Mouse (Mus musculus): ENCODE measurements around the gene Bax. TPM values are rescaled to one million over a fixed set of nuclear protein-coding genes. Genes with fewer than 3 reads are reported as not detected.
"Not testable (repeated sequence)": the region's sequence is repeated elsewhere in the genome, so short reads cannot be mapped to it uniquely, and the experiment has no call there.

The Bax gene
- 24.6 and 25.0 TPM in 2 replicates for total RNA-seq (2015)
- total RNA-seq (2017), result 31.8 and 37.4 TPM in 2 replicates

DNA sequence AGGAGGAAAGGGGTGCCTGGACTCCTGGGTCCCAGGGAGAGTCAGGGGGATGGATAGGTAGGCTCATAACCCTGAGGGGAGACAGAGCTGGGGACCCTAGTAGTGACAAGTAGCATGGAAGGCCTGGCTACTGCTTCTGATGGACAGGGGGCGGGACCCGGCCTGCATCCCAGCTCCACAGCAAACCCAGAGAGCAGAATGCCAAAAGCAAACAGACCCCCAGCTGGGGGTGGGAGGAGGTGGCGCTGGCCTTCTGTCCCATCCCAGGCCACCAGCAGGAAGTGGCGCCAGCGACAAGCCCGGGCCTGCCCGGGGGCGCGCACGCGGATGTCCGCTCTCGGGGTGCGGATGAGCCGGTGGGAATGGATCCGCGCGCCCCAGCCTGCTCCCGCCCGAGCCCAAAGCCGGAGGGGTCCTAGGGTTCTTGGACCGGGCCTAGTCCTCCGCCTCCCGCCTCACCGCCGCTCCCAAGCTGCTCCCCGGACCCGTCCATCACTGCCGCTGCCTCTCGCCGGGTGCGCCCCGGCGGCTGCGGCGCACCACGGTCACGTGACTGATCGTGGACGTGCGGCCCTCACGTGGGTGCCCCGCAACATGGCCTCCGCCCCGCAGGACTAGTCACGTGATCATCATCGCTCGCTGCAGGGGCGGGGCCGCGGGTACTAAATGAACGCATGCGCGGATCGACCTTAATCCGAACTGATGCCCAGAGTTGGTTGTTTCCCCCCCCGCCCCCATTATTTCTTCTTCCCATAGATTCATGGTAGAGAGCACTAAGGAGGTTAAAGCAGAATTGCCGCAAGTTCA lies at the start of gene Bax:
Bax (minus strand) TSS at position 616 of the 807 bp plus-strand sequence.
- peak; percentile 92 for ATAC-seq (ENCODE audit: poor library complexity, severe bottlenecking)

DNA sequence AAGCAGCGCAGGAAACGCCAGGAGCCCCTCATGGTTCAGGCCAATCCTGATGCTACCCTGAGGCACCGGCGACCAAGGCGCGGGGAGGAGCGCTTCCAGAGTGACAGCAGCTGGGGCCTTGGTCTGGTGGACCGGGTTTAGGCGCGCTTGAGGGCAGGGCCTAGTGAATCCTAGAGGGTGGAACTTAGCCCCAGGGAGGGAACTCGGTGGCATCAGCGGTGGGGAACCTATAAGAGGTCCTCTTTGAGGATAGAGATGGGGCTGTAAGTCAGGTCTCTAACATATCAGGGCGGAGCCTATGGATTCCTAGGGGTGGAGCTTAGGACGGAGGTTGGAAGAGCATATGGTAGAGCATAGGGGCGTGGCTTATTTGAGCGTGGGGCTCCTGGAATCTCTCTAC lies 48.7 kb upstream of the Bax start:
- ATAC-seq (ENCODE audit: poor library complexity, severe bottlenecking), result no peak

DNA sequence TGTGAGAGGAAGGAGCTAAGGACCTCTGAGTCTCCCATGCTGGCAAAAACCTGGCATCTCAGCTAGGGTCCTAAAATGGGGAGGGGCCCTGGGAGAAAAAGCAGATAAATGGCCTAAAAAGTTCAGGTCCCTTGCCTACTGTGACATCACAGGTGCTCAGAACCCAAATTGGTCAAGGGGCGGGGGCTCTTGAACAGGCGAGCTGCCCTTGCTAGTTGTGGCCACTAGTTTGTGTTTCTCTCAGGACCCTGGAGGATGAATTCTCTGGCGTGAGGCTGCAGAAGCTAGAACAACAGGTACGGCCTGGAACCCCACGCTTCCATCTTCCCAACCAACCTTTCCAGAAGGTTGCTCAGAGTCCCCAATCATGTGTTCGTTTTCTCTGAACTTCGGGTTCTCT lies 47.7 kb upstream of the Bax start:
- ATAC-seq (ENCODE audit: poor library complexity, severe bottlenecking), result no peak

DNA sequence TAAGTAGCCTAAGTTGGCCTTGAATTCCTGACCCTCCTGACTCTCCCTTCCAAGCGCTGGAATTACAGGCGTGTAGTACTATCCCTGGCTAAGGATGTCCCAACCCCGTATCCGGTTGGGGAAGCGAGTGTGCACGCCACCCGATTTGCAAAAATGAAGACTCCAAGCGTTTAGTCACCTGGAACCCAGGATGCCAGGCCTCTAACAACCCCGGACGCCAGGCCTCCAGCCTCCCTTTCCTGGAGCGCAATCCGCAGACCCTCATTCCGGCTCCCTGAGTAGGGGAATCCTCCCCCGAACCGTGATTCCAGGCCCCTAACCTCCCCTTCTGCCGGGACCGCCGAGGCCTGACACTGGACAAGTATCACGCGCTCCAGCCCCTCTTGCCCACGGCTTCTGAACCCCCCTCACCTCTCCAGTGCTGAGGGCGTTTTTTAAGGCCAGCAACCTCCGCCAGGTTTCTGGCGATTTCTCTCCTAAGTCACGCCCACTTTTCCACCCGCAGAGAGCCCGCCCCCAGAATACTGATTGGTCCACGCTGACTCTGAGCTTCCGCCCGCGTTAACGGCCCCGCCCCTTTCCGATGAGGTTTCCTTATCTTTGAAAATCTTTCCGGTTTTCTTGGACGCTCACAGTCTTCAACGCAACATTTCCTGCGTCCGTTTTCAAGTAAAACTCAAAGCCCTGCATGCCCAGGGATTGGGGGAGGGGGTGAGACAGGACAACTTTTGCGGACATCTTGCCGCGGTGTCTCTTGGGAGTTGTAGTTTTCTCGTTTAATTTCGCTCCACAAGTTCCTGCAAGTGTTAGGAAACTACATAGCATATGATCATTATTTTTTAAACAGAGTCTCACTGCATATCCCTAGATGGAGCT lies 43.5 kb upstream of the Bax start, which contains the start of gene Nucb1:
Nucb1 (minus strand) TSS at position 495 of the 876 bp plus-strand sequence.
- ATAC-seq (ENCODE audit: poor library complexity, severe bottlenecking), result peak; percentile 95

DNA sequence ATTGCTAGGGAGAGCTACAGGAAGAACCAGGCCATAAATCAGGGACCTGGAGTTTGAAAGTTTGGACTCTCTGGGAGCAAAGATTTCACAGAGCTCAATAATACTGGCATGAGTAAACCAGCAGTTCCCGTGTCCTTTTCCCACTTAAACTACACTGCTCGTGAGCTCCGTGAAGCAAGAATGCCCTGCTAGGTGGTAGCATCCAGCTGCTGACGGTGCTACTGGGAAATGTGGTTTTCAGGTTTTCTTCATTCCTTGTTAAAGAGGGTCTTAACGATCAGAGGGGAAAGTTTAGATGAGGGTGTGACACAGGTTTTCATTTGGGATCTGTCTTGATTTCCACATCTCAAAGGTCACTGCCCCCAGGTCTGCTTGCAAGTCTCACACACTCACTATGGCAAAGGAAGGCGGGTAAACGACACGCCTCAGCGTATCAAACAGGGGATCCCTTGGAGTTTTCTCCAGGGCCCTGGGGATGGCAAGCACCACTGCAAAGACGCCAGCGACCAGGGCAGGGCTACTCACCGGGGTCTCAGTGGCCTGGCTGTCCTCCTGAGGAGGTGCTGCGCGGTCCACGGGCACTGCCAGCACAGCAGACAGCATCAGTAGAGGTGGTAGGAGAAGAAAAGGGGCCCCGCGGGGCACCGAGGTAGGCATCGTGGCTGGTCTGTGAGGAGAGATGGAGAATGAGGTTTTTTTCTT lies 42.6 kb upstream of the Bax start:
- ATAC-seq (ENCODE audit: poor library complexity, severe bottlenecking), result 0 out of 2 replicates have a peak, but pooled peaks have one; percentile 4

DNA sequence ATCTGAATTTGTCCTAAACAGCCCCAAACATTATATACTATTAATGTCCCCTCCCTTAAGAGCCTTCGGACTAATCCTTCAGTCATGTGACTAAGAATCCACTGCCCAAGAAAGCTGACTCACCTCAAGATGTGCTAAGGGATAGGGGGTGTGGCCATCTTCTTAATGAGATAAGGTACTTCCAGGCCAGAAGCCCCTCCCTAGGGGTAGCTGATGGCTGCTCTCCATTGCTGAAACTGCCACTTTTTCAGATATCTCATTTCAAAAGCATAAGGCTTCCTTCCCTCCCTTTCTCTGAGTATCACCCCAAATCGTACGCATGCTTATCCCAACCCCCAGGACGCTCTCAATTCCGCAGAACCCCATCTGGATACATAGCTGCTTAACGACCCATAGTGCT lies 41.9 kb upstream of the Bax start:
- ATAC-seq (ENCODE audit: poor library complexity, severe bottlenecking), result peak; percentile 20; the same call in 1 of the 2 replicates

DNA sequence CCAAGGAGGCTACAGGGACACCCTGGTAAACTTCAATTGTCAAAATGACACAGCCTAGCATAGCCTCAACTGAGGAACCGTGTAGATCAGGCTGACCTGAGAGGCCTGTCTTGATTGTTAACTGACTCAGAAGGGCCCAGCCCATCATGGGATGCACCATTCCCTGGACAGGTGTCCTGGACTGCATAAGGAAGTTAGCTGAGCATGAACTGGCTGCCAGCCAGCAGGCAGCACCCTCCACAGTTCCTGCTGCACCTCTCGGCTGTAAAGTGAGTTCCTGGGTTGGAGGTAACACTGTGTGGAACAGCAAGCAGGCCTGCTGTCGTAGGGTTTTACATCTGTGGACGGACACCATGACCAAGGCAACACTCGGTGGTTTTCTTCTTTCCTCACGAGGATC lies 40.9 kb upstream of the Bax start:
- ATAC-seq (ENCODE audit: poor library complexity, severe bottlenecking), result no peak

DNA sequence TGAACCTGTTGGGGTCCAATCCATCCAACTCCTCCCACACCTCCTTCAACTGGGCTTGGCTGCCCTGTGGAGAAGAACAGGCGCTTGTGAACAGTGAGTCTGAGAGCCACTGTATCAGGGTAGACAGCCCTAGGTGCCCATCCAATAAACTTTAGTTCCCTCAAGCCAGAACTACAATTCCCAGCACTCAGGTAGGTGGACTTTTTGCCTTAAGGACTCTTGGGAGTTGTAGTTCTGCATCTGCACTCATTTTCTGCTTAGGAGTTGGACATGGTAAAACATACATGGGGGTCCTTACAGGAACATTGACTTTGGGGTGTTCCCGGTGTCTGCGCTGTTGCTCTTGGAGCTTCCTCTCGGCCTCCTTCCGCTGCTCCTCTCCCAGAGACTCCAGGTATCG lies 31.7 kb upstream of the Bax start:
- no peak for ATAC-seq (ENCODE audit: poor library complexity, severe bottlenecking)

DNA sequence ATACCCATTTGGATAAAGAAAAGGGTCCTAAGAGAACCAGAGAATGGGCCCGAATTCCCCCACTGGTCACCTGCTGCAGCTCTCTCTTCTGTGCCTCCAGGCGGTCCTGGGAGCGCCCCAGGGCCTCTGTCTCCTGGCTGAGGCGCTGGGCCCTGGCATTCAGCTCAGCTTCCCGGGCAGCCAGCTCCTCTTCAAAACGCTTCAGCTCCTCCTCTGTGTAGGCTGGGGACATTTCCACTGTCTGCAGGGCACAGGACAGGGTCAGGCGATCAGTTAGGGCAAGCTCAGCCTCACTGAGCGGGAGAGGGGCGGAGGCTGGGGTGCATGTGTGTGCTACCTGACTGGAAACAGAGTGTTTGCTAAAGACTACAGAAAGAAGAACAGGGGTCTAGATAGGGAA lies 27.9 kb upstream of the Bax start:
- no peak for ATAC-seq (ENCODE audit: poor library complexity, severe bottlenecking)

DNA sequence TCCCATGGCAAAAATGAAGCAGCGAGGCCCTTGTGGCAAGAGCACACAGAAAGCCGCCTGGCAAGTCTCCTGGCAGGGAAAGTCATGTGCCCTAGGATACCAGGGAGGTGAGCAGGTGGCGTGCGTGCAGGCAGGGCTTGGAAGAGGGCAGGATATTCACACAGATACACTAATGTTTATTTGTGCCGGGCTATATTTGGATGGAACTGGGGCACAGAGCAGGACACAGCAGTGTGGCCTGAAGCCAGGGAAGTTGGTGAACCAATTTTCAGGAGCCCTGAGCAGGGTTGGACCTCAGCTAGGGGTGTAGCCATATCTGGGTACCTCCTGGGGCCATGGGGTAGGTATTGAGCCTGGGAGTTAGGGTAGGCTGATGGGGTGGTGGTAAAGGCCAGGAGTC lies 26.3 kb upstream of the Bax start:
- no peak for ATAC-seq (ENCODE audit: poor library complexity, severe bottlenecking)

DNA sequence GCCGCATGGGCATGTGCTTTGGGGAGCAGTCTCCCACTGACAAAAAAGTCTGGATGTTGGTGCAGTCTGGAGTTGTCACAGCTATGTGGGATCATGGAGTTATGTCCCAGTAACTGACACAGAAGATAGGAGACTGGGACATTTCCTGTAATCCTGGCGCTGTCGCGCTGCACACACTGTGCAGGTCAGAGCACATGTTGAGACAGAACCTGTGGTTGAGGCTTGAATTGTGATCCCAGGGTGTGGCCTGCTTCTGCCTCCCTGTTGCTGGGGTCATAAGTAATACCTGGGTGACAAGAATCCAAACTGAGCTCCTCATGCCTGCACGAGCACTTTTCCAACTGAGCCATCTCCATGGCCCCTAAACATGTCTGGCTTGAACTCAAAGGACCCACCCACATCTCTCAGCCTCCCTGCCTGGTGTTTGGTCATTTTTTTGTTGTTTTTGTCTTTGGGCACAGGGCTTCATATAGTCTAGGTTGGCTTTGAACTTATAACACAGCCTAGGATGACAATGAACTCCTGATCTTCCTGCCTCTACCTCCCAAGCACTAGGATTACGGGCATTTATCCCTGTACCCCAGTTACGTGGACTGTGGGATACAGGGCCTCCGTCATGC lies 25.6 kb upstream of the Bax start:
- ATAC-seq (ENCODE audit: poor library complexity, severe bottlenecking), result no peak

DNA sequence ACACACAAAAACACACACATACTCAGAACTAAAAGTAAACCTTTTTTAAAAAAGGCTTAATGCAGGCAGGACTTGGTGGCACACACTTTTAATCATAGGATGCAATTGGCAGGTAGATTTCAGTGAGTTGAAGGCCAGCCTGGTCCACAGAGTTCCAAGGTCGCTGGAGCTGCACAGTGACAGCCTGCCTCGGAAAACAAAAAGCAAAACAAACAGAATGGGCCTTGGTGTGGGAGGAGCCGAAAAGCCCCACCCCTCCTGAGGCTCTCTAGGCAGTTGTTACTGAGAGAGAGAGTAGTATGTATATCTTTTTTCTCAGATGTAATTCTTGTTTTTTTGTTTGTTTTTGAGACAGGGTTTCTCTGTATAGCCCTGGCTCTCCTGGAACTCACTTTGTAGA lies 24.6 kb upstream of the Bax start:
- ATAC-seq (ENCODE audit: poor library complexity, severe bottlenecking), result no peak

DNA sequence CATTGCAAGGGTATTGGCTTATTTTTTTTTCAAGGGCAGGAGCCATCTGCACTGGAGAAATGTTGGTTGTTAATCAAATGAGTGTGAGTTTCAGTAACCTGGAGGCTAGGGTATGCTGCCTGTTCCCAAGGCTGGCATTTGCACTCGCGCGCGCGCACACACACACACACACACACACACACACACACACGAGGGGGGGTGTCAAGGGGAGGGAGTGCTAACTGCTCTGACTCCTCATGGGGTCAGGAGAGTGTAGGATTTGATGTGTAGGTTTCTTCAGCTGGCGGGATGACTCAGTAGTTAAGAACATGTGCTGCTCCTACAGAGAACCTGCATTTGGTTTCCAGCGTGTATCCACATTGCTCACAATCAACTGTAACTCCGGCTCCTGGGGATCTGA lies 24.1 kb upstream of the Bax start:
- no peak for ATAC-seq (ENCODE audit: poor library complexity, severe bottlenecking)

DNA sequence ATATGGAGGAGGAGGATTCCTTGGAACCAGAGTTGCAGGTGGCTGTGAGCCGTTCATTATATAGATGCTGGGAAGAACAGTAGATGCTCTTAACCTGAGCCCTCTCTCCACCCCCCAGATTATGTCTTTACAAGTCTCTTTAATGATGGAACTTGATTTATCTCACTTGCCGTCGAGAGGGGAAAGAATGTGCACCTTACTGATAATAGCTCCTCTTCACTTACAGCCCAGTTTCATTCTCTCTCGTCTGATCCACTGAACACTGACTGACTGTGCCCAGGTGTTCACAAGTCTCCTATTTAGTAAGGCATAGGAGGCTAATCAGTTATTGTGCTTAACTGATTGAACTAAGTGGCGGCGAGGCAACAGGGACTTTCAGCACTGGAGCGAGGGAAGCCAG lies 22.9 kb upstream of the Bax start:
- no peak for ATAC-seq (ENCODE audit: poor library complexity, severe bottlenecking)

DNA sequence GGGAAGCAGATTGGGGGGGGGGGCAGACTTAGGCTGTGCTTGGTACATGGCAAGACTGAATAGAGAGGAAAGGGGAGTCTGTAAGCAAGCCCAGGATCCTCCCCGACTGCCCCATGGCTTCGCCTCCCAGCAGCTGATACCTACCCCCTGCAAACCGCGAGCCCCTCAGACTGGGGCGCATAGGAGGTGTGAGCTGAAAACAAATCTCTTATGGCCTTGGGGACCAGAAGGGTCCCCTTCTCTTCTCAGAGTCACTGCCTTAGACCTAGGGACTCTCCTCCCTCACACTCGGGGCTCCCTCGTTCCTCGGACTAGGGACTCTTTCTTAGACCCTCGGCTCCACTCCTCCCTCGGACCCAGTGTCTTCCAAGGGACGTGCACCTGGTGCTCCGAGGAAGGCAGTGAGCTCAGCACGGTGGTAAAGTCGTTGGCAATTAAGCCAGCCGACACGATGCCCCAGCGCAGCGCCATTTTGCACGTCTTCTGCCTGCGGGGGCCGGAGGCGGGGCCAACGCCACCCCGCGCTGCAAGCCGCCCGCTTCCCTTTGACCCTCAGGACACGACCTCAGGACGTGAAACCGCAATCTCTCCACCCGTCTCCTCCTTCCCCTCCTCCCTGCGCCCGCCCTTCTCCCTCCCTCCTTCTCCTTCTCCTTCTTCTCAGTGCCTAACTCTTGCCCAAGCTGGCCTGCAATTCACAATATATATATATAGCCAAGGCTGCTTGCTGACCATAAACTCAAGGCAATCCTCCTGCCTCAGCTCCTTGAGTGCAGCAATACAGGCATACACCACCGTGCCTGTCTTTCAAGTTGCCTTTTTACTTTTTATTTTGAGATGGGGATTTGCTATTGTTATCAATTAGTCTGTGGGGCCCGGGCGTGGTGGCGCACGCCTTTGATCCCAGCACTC lies 21.9 kb upstream of the Bax start, which contains the start of gene Dhdh:
Dhdh (minus strand) TSS at position 513 of the 912 bp plus-strand sequence.
- peak; percentile 99 for ATAC-seq (ENCODE audit: poor library complexity, severe bottlenecking)

DNA sequence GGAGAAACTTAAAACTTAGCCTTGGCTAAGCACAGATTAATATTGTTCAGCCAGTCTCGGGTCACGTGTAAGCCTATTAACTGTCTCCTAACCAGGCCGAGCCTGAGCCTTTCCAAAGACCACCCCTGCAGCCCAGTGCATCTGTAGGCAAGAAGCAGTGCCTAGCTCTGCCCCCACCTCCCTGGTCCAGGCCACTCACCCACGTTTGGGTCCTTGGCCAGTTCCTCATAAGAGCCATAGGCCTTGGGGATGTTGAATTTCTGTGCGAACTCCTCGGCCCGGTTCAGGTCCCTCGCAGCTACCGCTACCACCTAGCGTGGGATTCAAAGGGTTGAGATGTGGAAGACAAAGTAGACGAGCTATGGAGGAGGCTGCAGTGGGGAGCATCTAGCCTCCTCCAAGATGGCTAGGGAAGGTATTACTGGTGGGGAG lies 21.2 kb upstream of the Bax start:
- no peak for ATAC-seq (ENCODE audit: poor library complexity, severe bottlenecking)

DNA sequence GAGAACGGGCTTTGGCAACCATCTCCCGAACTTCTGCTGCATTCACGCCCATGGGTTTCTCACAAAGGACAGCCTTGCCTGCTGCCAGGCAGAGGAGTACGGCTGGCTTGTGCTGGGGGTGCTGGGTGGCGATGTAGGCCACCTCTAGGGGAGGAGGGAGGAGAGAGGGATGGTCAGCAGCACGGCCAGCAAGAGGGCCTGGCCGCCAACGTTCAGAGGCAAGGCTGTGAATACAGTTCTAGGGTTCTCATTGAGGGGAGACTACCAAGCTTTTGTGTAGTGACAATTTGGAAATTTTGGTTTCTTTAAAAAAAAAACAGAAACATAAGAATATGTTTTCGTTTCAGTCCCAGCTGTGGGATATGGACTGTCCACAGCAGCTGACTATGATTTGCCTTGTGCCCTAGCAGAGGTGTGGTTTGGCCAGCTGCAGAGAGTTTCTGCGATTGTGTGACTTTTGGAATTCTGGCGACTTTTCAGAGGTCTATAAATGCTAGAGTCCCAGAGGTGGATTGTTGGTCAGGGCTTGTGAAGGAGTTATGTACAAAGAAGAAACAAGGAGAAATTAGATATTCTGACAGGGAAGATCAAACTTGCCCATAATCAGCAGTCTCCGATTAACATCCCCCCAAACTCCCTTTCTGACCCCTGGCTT lies 20.2 kb upstream of the Bax start, which contains the start of gene Gm45808:
Gm45808 (minus strand) TSS at position 51 of the 655 bp plus-strand sequence.
- no peak for ATAC-seq (ENCODE audit: poor library complexity, severe bottlenecking)

DNA sequence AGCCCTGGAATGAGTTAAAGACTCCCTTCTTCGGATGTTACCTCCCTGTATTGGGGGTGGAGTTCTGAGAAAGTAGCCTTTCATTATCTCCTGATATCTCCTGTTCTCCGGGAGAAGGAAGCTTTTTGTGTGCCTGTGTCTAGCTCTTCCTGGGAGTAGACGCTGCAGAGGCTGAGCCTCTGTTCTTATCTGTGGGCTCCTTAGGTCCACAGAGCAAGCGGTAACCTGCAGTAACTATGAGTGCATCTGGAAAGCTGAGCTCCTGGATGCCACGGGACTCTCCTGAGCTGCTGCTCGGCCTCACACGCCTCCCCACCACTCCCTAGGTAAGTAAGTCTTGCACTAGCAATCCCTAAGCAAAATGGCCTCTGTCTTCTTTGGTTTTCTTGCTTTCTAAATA lies 19.5 kb upstream of the Bax start:
- no peak for ATAC-seq (ENCODE audit: poor library complexity, severe bottlenecking)

DNA sequence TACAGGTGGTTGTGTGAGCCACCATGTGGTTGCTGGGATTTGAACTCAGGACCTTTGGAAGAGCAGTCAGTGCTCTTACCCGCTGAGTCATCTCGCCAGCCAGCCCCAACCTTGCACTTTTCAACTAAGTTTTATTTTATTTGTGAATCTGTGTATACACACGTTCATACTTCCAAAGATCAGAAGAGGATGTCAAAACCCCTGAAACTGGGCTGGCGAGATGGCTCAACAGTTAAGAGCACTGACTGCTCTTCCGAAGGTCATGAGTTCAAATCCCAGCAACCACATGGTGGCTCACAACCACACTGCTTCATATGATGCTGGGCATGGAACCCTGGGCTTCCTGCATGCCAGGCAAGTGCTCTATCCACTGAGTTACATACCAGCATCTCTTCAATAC lies 18.3 kb upstream of the Bax start:
- not testable (repeated sequence) for ATAC-seq (ENCODE audit: poor library complexity, severe bottlenecking)
